Mouse (Mus musculus) MN1 (cell line): ENCODE results near the gene Aspm.
A peak's percentile ranks its signal among the peaks of the same experiment; 100 is the strongest.
"Not testable (repeated sequence)": the region's sequence is repeated elsewhere in the genome, so short reads cannot be mapped to it uniquely, and the experiment has no call there.

Experiments used
- DNase-seq: peaks from one replicate; pipeline ENCODE4 v3.0.0-alpha.2; 2016; ENCODE audit warnings: low spot score

Gene Aspm

GRCm38 (mm10) chr1:139454340-139455225 is at the start of gene Aspm:
Gene Aspm, plus strand, starts transcription at chr1:139454772.
- peak; percentile 96 for DNase-seq

DNA sequence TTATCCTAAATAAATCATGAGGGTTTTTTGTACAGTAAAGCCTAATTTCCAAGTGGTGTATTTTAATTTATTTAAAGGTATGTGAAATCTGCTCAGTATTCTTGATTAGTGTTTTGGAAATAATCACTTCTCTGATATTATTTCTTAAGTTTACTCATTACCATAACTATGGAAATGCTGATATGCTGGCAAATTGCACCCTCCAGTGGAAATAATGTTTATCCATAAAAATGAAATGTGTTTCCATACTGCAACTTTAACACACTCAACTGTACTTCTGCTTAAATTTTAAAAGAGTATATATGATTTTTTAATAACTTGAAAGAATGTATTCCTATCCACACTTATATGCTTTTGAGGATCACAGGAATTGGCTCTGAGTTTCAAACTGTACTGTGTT is 48.8 kb upstream of the Aspm start:
- no peak for DNase-seq

GRCm38 (mm10) chr1:139407701-139408100 is 46.9 kb upstream of the Aspm start:
- DNase-seq = no peak

DNA sequence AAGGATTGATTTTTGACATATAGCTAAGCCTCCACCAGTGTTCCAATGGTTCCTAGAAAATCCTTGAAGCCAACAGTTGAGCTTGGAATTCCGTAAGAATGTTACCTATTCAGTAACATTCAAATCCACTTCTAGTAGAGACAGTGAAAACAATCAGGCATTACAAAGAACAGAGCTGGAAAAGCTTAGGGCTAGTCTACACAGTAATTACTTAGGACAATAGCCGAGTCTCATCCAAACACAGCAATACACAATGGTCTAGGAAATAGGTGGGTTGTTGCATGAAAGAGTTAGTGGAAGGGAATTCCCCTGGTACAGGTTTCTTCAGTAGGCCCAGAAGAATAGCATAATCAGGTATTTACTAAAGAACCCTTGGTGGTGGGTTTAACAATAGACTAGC is 42.2 kb upstream of the Aspm start:
- not testable (repeated sequence) for DNase-seq

GRCm38 (mm10) chr1:139413465-139413864 is 41.1 kb upstream of the Aspm start:
- no peak for DNase-seq

GRCm38 (mm10) chr1:139421521-139421874 is 33.1 kb upstream of the Aspm start:
- DNase-seq = no peak

- peak; percentile 94 for DNase-seq
Measured at GRCm38 (mm10) chr1:139421875-139422791, 32.4 kb upstream of the Aspm start, which contains the start of gene Zbtb41. Gene Zbtb41, plus strand, starts transcription at chr1:139422288.

DNA sequence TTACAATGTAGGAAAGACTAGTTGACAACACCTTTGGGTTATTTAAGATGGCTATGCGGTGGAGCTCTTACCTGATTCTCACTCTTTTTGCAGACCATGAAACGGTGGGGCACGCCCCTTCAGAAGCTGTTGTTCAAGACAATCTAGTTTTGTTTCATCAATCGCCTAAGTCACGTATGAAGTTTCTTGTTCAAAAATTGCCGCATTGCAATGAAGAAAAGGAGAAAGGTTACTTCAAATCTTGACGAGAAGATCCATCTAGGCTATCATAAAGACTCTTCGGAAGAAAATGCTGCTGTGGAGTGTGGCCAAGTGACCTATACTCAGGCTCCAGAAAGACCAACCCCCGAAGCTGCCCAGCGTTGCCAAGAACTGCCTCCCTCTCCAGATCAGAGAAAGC is 31.6 kb upstream of the Aspm start:
- DNase-seq = peak; percentile 13

GRCm38 (mm10) chr1:139423931-139424330 is 30.6 kb upstream of the Aspm start:
- DNase-seq = no peak

- peak; percentile 29 for DNase-seq
Measured at GRCm38 (mm10) chr1:139425006-139425405, 29.6 kb upstream of the Aspm start.

DNA sequence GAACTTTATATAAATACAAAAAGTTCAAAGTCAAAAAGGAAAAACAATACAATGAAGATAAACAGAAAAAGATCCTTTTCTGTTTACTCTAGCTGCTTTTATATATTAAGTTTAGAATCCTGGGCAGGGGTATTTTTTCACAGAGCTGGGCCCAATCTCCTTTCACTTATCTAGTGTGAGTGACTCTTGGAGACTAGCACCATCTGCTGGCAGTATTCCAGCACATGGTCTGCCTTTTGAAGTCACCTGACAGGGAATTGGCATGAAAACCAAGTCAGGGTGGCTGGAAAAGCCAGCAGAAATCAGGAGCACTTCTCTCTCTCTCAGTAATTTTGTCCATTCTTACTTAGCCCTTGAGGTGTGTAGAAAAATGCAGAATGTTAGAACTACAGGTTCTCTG is 16.2 kb upstream of the Aspm start:
- DNase-seq = peak; percentile 76

- DNase-seq = not testable (repeated sequence)
Measured at GRCm38 (mm10) chr1:139443103-139443502, 11.5 kb upstream of the Aspm start.

DNA sequence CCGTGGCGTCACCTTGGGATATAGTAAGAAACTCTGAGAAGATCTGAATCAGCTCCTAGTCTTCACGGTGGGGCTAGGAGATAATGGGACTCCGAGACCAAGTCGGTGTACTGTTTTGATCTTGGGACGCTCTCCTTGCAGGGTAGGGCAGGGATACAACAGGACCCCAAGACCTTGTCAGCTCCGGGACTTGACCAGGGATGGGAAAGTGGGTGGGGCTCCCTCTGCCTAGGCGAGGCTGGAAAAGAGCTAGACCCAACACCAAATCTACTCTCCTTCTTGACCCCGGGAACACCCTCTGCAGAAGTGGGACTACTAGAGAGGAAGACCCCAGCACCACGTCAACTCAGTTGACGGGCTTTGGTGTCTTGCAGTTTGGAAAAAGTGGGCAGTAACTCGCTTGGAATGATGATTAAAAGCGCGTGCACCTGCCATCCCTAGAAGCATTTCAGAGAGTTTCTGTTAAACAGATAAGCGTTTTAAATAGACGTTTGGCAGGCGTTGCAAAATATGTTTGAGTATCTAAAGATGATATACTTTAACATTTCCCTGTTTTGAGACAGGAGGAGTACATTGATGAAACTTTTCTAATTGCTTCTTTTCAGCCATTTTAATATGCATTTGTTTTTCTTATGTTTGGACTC is 776 bp downstream of the Aspm start:
- no peak for DNase-seq

- no peak for DNase-seq
Measured at GRCm38 (mm10) chr1:139460807-139461206, 6.2 kb downstream of the Aspm start.

DNA sequence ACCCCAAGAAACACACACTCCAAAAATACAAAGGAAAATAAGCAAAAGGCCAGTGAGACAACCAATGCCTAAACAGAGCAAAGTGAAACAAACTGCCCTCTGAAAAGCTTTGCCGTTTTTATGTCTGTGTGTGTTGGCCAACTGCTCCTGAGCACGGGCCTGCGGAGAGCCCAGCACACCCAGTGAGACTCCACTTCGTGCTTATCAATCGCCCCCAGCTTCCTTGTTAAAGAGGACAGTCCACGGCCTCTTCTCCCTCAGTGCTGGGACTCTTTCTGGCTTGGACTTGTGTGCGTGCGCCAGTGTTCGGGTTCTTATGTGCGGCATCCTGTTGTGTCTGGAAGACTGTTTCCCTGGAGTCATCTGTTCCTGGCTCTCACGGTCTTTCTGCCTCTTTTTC is 11.4 kb downstream of the Aspm start:
- DNase-seq = no peak

GRCm38 (mm10) chr1:139478898-139479297 is 24.3 kb downstream of the Aspm start:
- peak; percentile 14 for DNase-seq

GRCm38 (mm10) chr1:139480246-139480645 is 25.7 kb downstream of the Aspm start:
- DNase-seq = no peak

DNA sequence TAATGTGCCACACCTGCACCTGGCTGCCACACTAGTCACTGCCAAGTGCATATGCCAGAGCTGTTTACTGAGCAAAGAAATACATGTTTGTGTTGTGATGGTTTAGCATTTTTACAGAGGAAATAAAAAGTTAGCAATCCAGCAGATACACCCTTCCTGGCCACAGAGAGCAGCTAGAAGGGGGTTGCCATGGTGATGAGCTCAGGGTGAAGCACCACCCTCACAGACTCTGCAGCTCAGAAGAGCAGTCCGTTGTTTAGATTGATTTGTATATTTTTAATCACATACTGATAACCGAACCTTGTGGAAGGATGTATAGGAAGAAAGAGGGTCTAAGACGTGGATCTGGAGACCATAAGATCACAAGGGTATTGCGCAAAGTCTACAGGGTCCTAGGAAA is 26.6 kb downstream of the Aspm start:
- no peak for DNase-seq

GRCm38 (mm10) chr1:139494630-139495029 is 40.1 kb downstream of the Aspm start:
- no peak for DNase-seq

GRCm38 (mm10) chr1:139495408-139495807 is 40.8 kb downstream of the Aspm start:
- DNase-seq = no peak

- no peak for DNase-seq
Measured at GRCm38 (mm10) chr1:139496212-139496611, 41.6 kb downstream of the Aspm start.

GRCm38 (mm10) chr1:139499751-139500150 is 45.2 kb downstream of the Aspm start:
- no peak for DNase-seq
